Mouse (Mus musculus): ENCODE data around the gene Ank. TPM values are rescaled to one million over a fixed set of nuclear protein-coding genes. Genes with fewer than 3 reads are reported as not detected.

The Ank gene
- total RNA-seq, 1 experiment, result 12.0 TPM

DNA sequence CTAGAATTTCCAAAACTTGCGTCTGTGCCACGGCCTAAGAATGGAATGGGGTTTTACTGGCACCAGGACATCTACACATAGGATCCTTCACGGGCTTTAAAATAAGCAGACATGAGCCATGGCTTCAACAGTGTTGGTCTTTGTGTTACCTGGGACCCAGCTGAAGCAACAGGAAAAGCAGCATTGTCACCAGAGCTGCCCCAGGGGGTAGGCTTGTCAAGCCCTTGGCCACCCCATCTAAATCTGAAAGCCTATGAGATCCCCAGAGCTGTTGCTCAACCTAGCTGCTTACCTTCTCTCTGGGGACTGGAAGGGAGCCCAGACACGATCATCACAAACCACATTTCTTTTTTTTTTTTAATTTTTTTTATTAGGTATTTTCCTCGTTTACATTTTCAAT is 31.6 kb downstream of the Ank start:
- Histone ChIP-seq H3K27ac (ENCODE audit: insufficient read depth, low read depth, low read length, poor library complexity, severe bottlenecking) (no peak overlapping the region), H3K9me3 (ENCODE audit: control insufficient read depth, insufficient read depth, low read depth, low read length) (no peaks in the 10 kb centered on the region), H3K4me1 (ENCODE audit: control insufficient read depth in 2 of 2, insufficient read depth in 2 of 2, low read length in 2 of 2, poor library complexity in 1 of 2) (peaks cover 0 to 4% of the 10 kb centered on the region in 2 experiments; a peak in 1 of 4 replicates), H3K4me3 (ENCODE audit: insufficient read depth in 1 of 2, low read depth in 1 of 2, low read length in 2 of 2, poor library complexity in 1 of 2, severe bottlenecking in 1 of 2) (no peak overlapping the region), H3K9ac (ENCODE audit: insufficient read depth, low read depth, low read length, poor library complexity, severe bottlenecking) (no peak overlapping the region), H3K36me3 (ENCODE audit: control insufficient read depth, insufficient read depth, low read length, poor library complexity, severe bottlenecking) (no peaks in the 10 kb centered on the region)
- DNase-seq (ENCODE audit: low read depth, low spot score), result no peak
- no peak for TF ChIP-seq ZC3H11A (IDR thresholded peaks at IDR 0.05; ENCODE audit: borderline replicate concordance, low read depth, low read length)
- TF ChIP-seq ZNF384 (IDR thresholded peaks at IDR 0.05; ENCODE audit: low read depth, low read length), result no peak
- no peak for TF ChIP-seq MAFK (IDR thresholded peaks at IDR 0.05; ENCODE audit: insufficient read depth, low read depth, low read length)
- no peak for TF ChIP-seq HCFC1 (IDR thresholded peaks at IDR 0.05; ENCODE audit: borderline replicate concordance, insufficient read depth, low read length)
- no peak for TF ChIP-seq CHD2 (IDR thresholded peaks at IDR 0.05; ENCODE audit: low read depth, low read length)
- in situ Hi-C loops (cut with MboI; ENCODE audit: low sequenced_read_pairs in 2 of 2, unreplicated experiment in 2 of 2), result no loop called here

DNA sequence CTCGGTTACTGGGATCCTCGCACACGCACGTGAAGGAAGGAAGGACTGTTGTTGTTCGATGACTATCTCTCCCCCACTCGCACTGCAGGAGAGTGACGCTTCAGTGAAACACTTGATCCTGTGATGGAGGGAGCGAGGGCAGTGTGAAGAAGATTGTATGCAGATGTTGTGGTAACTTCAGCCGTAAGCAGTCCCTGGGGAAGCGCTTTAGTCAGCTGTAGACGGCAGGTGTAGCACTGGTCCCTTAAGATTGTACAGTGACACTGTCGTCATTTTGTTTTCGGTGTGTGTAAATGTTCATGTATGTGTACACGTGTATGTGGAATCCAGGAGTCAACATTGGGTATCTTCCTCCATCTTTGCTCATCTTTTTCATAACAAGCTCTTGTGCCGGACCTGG is 33.9 kb downstream of the Ank start:
- Histone ChIP-seq H3K4me1 (ENCODE audit: control insufficient read depth in 2 of 2, insufficient read depth in 2 of 2, low read length in 2 of 2, poor library complexity in 1 of 2) (peaks cover 0 to 4% of the 10 kb centered on the region in 2 experiments; a peak in 1 of 4 replicates), H3K9ac (ENCODE audit: insufficient read depth, low read depth, low read length, poor library complexity, severe bottlenecking) (no peak overlapping the region), H3K36me3 (ENCODE audit: control insufficient read depth, insufficient read depth, low read length, poor library complexity, severe bottlenecking) (no peaks in the 10 kb centered on the region), H3K9me3 (ENCODE audit: control insufficient read depth, insufficient read depth, low read depth, low read length) (no peaks in the 10 kb centered on the region), H3K4me3 (ENCODE audit: insufficient read depth in 1 of 2, low read depth in 1 of 2, low read length in 2 of 2, poor library complexity in 1 of 2, severe bottlenecking in 1 of 2) (no peak overlapping the region), H3K27ac (ENCODE audit: insufficient read depth, low read depth, low read length, poor library complexity, severe bottlenecking) (no peak overlapping the region)
- in situ Hi-C loops (cut with MboI; ENCODE audit: low sequenced_read_pairs in 2 of 2, unreplicated experiment in 2 of 2), result no loop called here
- TF ChIP-seq ZC3H11A (IDR thresholded peaks at IDR 0.05; ENCODE audit: borderline replicate concordance, low read depth, low read length) (no peak), HCFC1 (IDR thresholded peaks at IDR 0.05; ENCODE audit: borderline replicate concordance, insufficient read depth, low read length) (no peak)
- DNase-seq (ENCODE audit: low read depth, low spot score), result no peak

DNA sequence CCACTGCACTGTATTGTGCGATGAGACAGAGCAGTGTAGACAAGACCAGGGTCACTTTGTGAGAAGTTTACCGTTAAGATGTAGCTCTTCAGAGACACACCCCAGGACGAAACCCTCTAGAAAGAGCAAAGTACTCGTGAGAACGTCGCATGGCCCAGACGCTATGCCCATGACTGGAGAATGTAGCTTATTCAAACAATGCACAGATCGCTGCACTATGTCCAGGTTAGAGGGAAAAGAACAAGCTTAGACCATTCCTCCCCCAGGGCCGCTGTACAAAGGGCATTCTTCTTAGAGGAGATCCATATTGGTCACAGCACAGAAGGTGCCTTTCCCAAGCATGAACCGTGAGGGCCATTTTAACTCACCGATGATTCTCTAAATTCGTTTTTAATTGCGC is 35.9 kb downstream of the Ank start:
- TF ChIP-seq ZC3H11A (IDR thresholded peaks at IDR 0.05; ENCODE audit: borderline replicate concordance, low read depth, low read length) (no peak), CHD2 (IDR thresholded peaks at IDR 0.05; ENCODE audit: low read depth, low read length) (no peak), HCFC1 (IDR thresholded peaks at IDR 0.05; ENCODE audit: borderline replicate concordance, insufficient read depth, low read length) (no peak), ZNF384 (IDR thresholded peaks at IDR 0.05; ENCODE audit: low read depth, low read length) (no peak), MAFK (IDR thresholded peaks at IDR 0.05; ENCODE audit: insufficient read depth, low read depth, low read length) (no peak)
- Histone ChIP-seq H3K4me3 (ENCODE audit: insufficient read depth in 1 of 2, low read depth in 1 of 2, low read length in 2 of 2, poor library complexity in 1 of 2, severe bottlenecking in 1 of 2) (no peak overlapping the region), H3K27ac (ENCODE audit: insufficient read depth, low read depth, low read length, poor library complexity, severe bottlenecking) (no peak overlapping the region), H3K9me3 (ENCODE audit: control insufficient read depth, insufficient read depth, low read depth, low read length) (no peaks in the 10 kb centered on the region), H3K36me3 (ENCODE audit: control insufficient read depth, insufficient read depth, low read length, poor library complexity, severe bottlenecking) (no peaks in the 10 kb centered on the region), H3K4me1 (ENCODE audit: control insufficient read depth in 2 of 2, insufficient read depth in 2 of 2, low read length in 2 of 2, poor library complexity in 1 of 2) (no peaks in the 10 kb centered on the region), H3K9ac (ENCODE audit: insufficient read depth, low read depth, low read length, poor library complexity, severe bottlenecking) (no peak overlapping the region)
- no peak for DNase-seq (ENCODE audit: low read depth, low spot score)
- in situ Hi-C loops (cut with MboI; ENCODE audit: low sequenced_read_pairs in 2 of 2, unreplicated experiment in 2 of 2), result no loop called here

DNA sequence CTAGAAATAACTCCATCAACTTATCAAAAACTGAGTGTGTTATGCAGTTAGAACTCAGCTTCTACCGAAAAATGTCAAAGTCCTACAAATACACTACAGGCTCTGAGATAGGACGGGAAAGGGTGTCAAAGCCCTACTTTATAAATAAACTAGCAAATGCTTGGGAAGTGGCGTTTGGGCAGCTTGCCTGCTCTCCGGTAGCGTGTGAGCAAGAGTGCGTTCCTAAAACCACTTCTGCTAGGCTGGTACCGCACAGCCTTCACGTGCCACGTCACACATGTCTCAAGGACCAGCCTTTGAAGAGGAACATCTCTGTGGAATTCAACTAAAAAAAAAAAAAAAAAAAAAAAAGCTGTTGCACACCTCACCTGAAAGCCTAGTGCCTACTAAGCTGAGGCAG is 36.7 kb downstream of the Ank start:
- in situ Hi-C loops (cut with MboI; ENCODE audit: low sequenced_read_pairs in 2 of 2, unreplicated experiment in 2 of 2), result no loop called here
- Histone ChIP-seq H3K9ac (ENCODE audit: insufficient read depth, low read depth, low read length, poor library complexity, severe bottlenecking) (no peak overlapping the region), H3K27ac (ENCODE audit: insufficient read depth, low read depth, low read length, poor library complexity, severe bottlenecking) (no peak overlapping the region), H3K9me3 (ENCODE audit: control insufficient read depth, insufficient read depth, low read depth, low read length) (no peaks in the 10 kb centered on the region), H3K4me3 (ENCODE audit: insufficient read depth in 1 of 2, low read depth in 1 of 2, low read length in 2 of 2, poor library complexity in 1 of 2, severe bottlenecking in 1 of 2) (no peak overlapping the region), H3K4me1 (ENCODE audit: control insufficient read depth in 2 of 2, insufficient read depth in 2 of 2, low read length in 2 of 2, poor library complexity in 1 of 2) (no peaks in the 10 kb centered on the region), H3K36me3 (ENCODE audit: control insufficient read depth, insufficient read depth, low read length, poor library complexity, severe bottlenecking) (no peaks in the 10 kb centered on the region)
- no peak for DNase-seq (ENCODE audit: low read depth, low spot score)
- TF ChIP-seq CHD2 (IDR thresholded peaks at IDR 0.05; ENCODE audit: low read depth, low read length) (no peak), HCFC1 (IDR thresholded peaks at IDR 0.05; ENCODE audit: borderline replicate concordance, insufficient read depth, low read length) (no peak), ZNF384 (IDR thresholded peaks at IDR 0.05; ENCODE audit: low read depth, low read length) (no peak), ZC3H11A (IDR thresholded peaks at IDR 0.05; ENCODE audit: borderline replicate concordance, low read depth, low read length) (no peak), MAFK (IDR thresholded peaks at IDR 0.05; ENCODE audit: insufficient read depth, low read depth, low read length) (no peak)

All from ES-E14 (cell line).